Mouse (Mus musculus): ENCODE data around the gene Coq10a.

The Coq10a gene

DNA sequence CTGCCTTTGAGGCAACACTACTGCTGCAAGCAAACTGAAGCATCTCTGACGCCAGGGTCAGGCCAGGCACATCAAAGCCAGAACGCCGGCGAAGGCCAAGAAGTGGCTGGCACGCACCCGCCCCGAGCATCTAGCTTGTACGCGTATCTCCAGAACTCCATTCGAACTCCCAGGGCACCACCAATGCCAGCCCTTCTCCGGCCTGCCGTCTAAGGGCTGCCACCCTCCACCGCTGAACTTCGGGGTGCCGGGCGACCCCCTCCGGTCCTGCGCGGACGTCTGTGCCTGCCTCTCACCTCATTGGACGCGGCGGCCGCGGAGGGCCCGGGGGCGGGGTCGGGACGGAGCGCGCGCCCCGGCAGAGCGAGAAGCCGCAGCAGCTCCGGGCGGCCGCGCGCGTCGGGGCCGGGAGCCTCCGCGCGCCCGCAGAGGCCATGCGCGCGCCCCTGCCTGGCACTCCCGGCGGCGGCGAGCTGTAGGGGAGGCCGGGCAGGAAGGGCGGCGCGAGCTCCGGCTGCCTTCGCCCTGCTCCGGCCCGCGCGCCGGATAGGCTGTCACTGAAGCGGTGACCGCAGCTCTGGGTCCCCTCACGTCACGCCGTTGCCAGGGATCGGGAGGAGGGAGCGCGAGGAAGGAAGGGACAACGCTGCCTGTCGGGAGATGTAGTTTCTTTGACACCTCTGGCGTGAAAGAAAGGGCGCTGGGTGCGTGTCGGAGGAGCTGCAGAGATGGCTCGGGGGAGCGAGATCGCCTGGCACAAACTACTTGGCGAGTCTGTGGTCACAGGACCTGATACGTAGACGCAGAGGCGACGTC, at the start of gene Coq10a:
TSS of gene Coq10a (minus strand) at position 596 of the 816 bp plus-strand sequence.
- in situ Hi-C loops (cut with MboI, MseI): no loop called here

DNA sequence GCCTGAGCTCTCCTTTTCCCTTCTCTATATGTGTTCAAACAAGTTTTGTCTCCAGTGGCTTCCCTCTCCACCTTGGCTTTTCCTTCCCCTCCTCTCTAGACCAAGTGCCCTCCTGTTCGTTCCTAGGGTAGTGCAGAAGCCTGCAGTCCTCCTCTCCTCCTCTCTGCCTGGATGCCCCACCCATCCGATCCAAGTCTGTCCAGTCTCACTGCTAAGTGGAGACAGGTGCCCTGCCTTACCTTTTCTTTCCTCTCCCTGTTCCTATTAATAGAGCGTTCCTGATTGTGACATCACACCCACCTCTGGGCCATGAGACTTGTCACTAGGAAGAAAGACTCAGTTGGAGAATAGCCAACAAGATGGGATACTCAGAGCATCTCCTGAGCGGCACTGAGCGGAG, 46.1 kb upstream of the Coq10a start:
- in situ Hi-C loops (cut with MboI, MseI): no loop called here

DNA sequence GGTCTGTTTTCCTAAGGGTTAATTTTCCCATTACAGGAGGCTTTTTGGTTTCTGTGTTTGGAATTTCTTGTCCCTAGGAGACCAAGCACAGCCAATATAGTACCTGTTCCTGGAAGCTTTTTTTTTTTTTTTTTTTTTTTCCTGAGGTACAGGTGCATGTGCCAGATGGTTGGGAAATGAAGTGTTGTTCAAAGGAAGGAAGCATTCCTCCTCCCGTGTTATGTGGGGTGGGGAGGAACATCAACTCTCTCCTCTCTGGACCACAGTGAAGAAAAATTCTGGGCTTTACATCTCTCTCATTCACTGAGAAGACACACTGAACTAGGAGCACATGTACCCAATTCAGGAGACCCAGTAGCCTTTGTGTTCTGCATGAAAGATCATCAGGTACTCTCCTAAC, 44.3 kb upstream of the Coq10a start:
- in situ Hi-C loops (cut with MboI, MseI): no loop called here

DNA sequence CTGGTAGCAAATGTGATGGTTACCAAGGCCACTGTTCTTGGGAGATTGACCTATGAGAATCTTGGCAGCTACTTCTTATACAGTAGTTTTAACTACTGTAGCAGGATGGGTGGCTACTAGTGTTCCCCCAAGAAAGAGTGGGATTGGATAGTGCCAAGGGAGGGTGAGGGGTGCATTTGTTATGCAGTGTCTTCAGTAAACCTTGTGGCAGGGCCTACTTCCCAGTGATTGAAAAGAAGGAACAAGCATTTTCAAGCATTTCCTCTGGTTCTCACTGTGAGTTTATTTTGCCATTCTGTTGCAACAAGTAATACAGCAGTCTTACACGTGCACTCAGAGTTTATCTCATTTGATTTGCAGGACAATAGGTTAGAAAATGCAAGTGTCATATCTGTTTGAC, 43.8 kb upstream of the Coq10a start:
- in situ Hi-C loops (cut with MboI, MseI): no loop called here

DNA sequence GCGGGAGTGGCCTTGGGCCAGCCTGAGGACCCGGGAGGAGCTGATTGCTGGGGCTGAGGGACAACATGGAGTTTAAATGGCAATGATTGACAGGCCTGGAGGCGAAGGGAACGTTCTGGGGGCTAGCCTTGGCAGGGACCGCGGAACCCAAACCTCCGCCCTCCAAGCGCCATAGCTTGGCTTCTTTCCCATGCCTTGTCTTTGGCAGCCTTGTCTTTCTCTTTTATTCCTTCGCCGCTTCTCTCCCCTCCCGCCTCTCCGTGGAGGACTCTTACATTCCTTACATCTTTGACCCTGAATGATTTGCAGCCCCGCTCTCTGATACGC, 43.2 kb upstream of the Coq10a start:
- in situ Hi-C loops (cut with MboI, MseI): no loop called here

DNA sequence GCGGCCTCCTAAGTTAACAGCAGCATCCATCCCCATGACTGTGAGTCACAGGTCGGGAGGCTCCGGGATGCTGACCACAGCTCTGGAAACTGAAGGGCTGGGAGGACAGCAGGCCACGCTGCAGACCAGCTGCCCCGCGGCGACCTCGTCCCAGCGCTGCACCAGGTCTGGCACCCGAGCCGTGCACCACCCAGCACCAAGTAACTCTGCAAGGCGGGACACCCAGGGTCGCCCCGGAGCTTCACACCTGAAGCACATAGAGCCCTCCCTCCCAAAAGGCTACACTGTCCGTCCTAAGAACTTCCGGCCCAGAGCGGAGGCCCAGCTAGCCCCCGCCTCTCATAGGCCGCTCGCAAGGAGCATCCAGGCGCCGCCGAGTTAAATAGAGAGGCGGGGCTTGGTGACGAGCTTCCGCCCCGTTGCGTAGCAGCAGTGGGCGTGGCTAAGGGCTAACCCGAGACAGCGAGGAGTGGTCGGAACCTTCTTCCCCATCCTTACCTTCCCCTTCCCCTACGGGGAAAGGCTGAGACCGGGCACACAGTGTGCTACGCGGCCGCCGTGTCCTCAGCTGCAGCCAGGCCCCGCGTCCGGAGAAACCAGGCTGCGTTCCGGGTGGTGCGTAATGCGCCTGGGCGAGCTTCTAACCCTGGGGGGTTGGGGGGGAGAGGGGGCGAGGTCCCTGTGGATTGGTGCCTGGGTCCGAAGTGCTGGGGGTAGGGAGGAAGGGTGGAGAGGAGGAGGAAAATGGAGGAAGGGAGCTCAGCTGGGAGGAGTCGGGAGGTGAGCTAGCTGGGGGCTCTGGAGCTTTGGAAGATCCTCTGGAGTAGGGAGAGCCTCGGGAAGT, 42.6 kb upstream of the Coq10a start, which contains the start of the genes Nabp2 and Rnf41:
TSS of gene Nabp2 (minus strand) at position 282 of the 844 bp plus-strand sequence.
TSS of gene Rnf41 (plus strand) at position 447 of the 844 bp plus-strand sequence.
- in situ Hi-C loops (cut with MboI, MseI): no loop called here

DNA sequence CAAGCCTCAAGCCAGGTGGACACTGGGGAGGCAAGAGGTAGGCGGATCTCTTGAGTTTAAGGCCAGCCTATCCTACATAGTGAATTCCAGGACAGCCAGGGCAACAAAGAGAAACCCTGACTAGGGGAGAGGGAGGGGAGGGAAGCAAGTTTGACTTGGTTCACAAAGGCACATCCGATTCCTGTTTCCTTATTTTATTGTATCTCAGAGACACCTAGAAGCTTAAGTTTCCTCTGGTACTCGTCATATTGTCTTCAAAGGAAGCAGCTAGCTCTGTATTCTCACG, 41.7 kb upstream of the Coq10a start:
- in situ Hi-C loops (cut with MboI, MseI): no loop called here

DNA sequence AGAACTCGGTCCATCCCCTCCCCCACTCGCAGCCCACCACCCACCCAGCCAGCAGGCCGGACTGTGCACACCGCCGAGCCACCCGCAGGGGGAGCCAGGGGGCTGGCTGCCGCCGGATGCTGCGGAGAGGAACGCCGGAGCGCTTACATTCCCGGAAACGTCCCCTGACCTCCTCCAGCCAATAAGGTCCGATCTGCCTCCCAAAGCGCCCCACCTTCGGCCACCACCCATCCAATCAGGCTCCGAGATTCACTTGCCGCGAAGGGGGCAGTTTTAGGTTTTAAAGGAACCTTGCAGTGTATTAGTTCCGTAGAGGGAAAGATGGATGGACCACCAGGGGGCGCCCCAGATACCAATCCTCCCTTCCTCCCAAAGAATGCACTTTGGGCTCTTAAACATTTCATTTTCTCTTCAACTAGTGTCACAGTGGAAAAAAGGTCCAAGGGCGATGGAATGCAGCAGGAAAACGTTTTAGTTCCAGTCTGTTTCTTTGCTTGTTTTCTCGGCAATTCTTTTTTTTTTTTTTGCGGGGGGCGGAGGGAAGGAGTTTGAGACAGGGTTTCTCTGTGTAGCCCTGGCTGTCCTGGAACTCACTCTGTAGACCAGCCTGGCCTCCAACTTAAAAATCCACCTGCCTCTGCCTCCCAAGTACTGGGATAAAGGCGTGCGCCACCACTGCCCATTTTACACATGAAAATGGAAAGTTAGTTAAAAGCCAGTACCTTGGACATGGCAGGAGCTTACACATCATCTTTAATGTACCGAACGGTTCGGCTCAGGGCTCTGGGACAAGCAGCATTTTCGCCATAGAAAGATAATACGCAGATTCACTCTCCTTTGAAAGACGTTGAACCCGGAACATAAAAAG, 41.1 kb upstream of the Coq10a start:
- in situ Hi-C loops (cut with MboI, MseI): loop anchor here (10.0 kb wide), 1 partner anchor 45 kb away; the partner anchor contains the start of gene Smarcc2

DNA sequence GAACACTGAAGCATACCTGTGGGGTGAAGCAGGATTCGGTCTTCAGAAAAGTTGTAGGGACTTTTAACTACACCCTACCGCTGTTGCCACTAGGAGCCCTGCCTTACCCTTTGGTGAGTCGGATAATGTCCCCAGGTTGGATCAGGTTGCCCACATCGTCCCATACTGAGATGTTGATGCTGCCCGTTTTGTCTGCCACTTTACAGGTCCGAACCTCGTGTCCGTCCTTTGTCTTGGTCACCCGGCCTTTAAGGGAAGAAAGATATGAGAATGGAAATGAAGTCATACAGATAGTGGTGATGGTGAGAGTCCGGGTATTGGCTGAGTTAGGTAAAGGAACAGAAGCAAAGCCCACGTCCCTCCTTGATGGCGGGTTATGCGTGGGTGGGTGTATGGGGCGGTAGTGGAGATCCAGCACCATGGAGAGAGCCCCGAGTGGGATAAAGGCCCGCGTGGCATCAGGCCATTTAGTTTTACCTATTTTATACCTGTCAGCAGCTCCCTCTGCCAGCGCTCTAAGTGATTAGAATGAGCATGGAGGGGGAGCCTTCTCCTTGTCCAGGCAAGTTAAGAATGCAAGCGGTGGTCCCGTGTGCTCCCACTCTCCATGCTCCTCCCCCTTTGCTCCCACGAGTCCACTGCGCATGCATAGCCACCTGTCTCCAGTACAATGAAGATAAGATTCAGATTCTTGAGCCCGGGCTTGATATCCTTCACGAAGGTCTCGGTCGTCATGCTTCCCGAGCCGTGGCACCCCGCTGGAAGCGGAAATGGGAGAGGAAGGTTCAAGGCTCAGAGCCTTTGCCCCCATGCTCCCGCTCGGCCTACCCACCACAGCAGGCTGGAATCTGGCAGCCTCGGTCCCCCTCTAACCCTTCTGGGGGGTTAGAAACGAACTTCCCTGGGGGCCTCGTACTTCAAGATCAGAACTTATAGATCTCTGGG, 40.1 kb upstream of the Coq10a start:
- in situ Hi-C loops (cut with MboI, MseI): loop anchor here (10.0 kb wide), 1 partner anchor 46 kb away; the partner anchor contains the start of gene Smarcc2

DNA sequence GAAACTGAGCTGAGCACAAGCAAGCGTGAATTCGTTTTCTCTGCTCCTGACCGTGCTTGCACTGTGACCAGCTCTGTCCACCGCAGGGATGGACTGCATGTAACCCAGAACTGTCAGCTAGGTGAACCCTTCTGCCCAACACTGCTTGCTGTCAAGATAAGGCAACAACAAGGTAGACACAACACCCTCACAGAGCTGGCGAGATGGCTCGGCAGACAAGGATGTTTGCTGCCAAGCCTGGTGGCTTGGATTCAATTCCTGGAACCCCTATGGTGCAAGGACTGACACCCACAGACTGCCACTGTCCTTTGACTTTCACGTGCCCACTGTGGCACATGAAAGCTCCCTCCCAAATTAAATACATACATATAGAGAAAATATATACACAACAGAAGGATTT, 35.1 kb upstream of the Coq10a start:
- in situ Hi-C loops (cut with MboI, MseI): loop anchor here (10.0 kb wide), 1 partner anchor 51 kb away; the partner anchor contains the start of gene Smarcc2

DNA sequence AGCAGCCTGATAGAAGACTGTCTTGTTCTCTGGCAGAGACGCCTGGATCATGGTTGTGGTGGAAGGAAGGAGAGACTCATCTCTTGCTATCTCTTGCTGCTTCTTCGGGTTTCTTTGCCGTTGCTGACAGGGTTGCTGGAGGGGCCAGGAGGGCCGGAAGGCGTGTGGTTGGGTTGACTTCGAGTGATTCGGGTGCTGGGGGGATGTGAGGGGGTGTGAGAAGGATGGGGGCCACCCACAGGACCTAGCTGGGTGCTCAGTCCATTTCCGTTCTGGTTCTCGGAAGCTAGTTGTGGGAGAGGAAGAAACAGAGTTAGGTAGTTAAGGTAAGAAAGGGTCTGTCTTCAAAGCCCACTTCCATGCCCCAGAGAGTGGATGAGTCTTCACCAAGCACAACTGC, 32.8 kb upstream of the Coq10a start:
- in situ Hi-C loops (cut with MboI, MseI): loop anchor here (10.0 kb wide), 1 partner anchor 53 kb away; the partner anchor contains the start of gene Smarcc2

DNA sequence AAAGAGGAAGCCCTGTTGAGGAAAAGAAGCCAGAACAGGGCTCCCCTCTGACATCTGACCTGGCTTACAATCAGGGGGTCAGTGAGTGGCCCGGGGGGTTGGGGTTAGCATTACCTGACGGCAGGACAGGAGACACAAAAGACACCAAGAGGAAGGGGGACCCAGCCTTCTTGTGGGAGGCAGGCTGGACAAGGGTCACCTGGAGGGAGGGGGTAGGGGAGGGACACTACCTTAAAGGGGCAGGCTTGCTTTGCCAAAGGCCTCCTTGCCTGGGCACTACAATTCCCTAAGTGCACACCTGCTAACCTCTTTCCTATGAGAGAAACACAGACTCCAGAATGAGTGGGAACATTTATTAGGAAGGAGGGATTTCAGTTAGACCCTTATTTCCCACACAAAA, 32.3 kb upstream of the Coq10a start, which contains the start of gene Slc39a5:
TSS of gene Slc39a5 (minus strand) at position 174 of the 400 bp plus-strand sequence.
- in situ Hi-C loops (cut with MboI, MseI): loop anchor here (10.0 kb wide), 1 partner anchor 54 kb away; the partner anchor contains the start of gene Smarcc2

DNA sequence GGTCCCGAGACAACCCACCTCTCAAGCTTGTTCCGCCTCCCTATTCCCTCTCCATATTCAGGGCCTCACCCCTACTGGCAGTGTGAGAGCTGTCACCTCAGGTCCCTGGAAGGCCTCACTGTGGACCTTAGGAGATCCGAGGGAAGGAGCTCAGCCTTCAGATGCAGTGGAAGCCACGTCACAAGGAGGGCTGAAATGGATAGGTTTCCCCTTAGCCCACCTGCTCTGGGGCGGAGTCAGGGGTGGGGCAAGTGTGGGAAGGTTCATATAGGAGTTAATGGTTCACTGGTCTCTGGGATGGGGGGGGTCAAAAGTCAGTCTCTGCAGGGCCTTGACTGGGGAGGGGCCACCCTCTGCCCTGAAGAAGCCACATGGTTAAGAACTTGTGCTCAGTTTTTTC, 31.5 kb upstream of the Coq10a start:
- in situ Hi-C loops (cut with MboI, MseI): loop anchor here (10.0 kb wide), 1 partner anchor 54 kb away; the partner anchor contains the start of gene Smarcc2

DNA sequence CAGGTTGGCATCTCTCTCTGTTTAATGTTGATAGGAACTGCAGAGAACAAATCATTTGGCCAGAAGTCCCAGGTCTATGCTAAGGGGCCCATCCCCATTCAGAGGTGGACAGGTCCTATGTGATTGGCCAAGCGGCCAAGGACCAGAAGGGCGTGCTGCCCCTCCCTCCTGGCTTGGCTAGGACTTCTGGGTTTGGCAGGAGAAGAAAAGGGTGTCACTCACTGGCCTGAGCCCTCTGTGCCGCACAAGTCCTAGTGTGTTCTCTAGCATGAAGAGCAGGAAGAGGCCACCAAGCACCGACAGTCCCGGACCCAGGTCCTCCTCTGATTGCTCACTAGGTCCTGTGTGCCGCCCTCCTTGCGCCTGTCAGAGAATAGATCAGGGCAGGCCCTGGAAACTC, 28.7 kb upstream of the Coq10a start:
- in situ Hi-C loops (cut with MboI, MseI): no loop called here

DNA sequence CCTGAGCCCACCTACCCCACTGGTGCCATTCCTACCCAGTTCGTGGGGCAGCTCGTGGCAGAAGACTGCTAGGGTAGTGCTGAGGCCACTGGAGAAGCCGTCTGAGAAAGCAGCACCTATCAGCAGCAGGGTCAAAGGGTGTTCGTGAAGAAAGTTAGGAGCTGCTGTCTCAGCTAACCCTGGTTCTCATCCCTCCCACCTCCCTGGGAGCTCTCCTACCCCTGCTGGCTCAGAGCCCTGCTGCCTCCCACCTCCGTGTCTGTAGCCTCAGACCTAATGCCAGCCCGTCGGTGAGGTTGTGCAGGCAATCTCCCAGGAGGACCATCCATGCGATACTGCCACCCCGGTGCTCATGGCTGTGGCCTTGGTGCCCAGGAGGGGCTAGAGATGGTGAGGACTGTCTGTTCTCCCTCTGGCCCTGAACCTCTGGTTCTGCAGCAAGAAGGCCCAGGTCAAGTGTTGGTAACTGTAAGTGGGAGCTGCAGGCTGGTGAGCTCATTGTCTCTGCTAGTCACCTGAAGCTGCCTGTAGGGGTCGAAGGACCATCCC, 28.0 kb upstream of the Coq10a start:
- in situ Hi-C loops (cut with MboI, MseI): no loop called here

DNA sequence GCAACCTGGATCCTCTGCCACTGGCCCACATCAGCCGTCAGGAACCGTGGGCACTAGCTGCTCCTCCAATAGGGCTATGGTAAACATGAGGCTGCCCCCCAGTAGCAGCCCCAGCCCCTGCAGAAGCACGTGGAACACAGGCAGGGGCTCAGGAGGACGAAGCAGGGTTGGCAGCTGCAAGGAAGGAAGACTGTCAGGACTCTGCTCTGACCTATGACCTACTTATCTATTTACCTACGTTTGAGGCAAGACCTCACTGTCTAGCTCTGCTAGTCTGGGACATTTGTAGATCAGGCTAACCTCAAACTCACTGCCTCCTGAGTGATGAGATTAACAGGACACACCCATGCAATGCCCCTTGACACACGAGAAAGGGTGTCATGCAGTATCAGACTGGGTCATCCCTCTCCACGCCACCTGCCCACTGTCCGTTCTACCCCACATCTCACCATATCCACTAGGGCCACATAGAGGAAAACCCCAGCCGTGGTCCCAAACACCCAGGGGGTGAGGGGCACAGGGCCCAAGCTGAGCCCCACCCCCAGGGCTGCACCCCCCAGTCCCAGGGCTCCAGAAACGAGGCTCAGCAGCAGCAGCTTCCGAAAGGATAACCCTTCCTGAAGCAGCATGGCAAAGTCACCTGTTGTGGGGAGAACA, 27.3 kb upstream of the Coq10a start:
- in situ Hi-C loops (cut with MboI, MseI): no loop called here

DNA sequence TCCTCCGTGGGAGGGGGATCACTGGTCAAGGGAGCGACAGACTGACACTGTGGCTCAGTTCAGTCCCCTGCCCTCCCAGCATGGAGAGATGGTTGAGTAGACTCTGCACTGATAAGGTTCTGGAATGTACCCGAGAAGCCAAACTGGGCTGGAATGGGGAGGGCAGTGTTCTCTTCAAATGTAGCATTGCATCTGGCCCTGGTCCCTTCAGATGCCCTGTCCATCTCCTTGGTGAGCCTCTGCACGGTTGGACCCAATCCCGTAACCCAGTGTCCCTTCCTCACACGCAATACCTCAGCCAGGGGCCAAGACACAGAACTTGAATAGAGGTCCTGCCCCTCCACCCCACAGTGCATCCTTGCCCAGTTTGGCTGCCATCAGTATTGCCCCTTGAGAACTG, 23.1 kb upstream of the Coq10a start:
- in situ Hi-C loops (cut with MboI, MseI): no loop called here

DNA sequence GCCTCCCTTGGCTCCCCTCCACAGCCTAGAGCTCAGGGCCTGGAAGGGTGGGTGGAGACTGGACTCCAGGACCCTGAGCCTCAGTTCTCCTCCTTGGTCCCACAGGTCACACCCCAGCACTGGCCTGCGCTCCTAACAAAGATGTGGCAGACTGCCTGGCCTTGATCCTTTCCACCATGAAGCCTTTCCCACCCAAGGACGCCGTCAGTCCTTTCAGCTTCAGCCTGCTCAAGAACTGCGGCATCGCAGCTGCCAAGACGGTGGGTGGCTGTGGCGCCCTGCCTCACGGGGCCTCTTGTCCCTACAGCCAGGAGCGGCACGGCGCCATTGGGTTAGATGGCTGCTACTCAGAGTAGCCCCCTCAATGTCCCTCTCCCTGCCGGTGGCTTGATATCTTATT, 21.6 kb upstream of the Coq10a start:
- in situ Hi-C loops (cut with MboI, MseI): no loop called here

DNA sequence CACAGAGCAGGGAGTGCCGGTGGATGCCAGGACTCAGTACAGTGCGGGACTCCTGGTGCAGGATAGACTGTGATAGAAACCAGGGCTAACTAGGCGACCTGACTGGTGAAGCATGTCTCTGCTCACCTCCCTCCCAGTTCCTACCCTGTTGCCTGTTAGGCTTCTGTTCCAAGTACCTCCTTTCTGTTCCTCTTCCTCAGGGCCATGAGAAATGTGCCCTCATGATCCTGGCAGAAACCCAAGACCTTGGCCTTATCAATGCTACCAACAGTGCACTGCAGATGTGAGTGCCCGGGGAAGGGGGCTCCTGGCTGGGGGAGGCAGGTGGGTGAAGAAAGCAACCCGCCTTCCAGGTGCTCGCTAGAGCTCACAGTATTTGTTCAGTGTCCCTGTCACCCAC, 20.8 kb upstream of the Coq10a start:
- in situ Hi-C loops (cut with MboI, MseI): no loop called here

DNA sequence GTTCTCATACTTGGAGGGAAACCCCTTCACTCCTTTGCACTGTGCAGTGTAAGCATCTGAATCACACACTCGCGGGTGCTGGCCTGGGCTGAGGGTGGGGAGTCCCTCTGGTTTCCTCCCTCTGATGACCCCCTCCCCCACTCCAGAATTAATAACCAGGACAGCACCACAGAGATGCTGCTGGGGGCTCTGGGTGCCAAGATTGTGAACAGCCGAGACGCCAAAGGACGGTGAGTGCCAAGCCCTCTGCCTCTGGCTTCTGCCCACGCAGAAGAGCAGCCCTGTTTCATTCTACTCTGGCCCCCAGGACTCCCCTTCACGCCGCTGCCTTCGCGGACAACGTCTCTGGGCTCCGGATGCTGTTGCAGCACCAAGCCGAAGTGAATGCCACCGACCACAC, 20.1 kb upstream of the Coq10a start:
- in situ Hi-C loops (cut with MboI, MseI): no loop called here

All from T-helper 2 cell (primary cell).